Mouse (Mus musculus) heart, postnatal 0 days (tissue): ENCODE data around the gene Glrx2. TPM values are rescaled to one million over a fixed set of nuclear protein-coding genes. Genes with fewer than 3 reads are reported as not detected.

Experiments
- ATAC-seq: fragments of 200-750 bp; cut with Nextera tagmentation; 2 replicates; pipeline ENCODE4 v1.8.0; 2017; ENCODE audit warnings: low read depth, moderate number of reproducible peaks, moderate library complexity; ENCODE audit not compliant: insufficient read depth
- DNase-seq: peaks from one replicate; pipeline ENCODE4 v3.0.0-alpha.2; 2016; ENCODE audit warnings: low spot score
- H3K27ac ChIP-seq: fragments of 300-500 bp; sonication (generic); 2 replicates; pipeline ENCODE4 v1.5.1; 2014; ENCODE audit warnings: low read depth, mild to moderate bottlenecking
- H3K27me3 ChIP-seq: fragments of 300-500 bp; sonication (generic); 2 replicates; pipeline ENCODE4 v1.6.1; 2014; ENCODE audit warnings: low read length, mixed read lengths; ENCODE audit not compliant: control insufficient read depth, insufficient read depth
- H3K36me3 ChIP-seq: fragments of 300-500 bp; sonication (generic); replicated peaks from 2 replicates; pipeline ENCODE4 v1.6.1; 2014; ENCODE audit warnings: low read length, mixed read lengths; ENCODE audit not compliant: control insufficient read depth, insufficient read depth
- H3K4me1 ChIP-seq: fragments of 300-500 bp; sonication (generic); 2 replicates; pipeline ENCODE4 v1.6.1; 2014; ENCODE audit warnings: antibody characterized with exemption; ENCODE audit not compliant: control insufficient read depth, insufficient read depth
- H3K4me2 ChIP-seq: fragments of 300-500 bp; sonication (generic); 2 replicates; pipeline ENCODE4 v1.6.1; 2014; ENCODE audit warnings: low read depth, mild to moderate bottlenecking, low read length, moderate library complexity
- H3K4me3 ChIP-seq: fragments of 300-500 bp; sonication (generic); 2 replicates; pipeline ENCODE4 v1.5.1; 2014; ENCODE audit warnings: low read depth, low read length
- H3K9ac ChIP-seq: fragments of 300-500 bp; sonication (generic); replicated peaks from 2 replicates; pipeline ENCODE4 v1.6.1; 2014; ENCODE audit warnings: low read depth, low read length, mixed read lengths
- H3K9me3 ChIP-seq: fragments of 300-500 bp; sonication (generic); replicated peaks from 2 replicates; pipeline ENCODE4 v1.6.1; 2016; ENCODE audit warnings: low read length; ENCODE audit not compliant: control insufficient read depth
- CTCF ChIP-seq: IDR thresholded peaks from 2 replicates; pipeline ENCODE4 v1.5.1; 2016; ENCODE audit warnings: antibody characterized with exemption, control low read depth, low read depth
- EP300 ChIP-seq: IDR thresholded peaks from 2 replicates; pipeline ENCODE4 v1.6.1; 2016; ENCODE audit warnings: antibody characterized with exemption, low read depth
- whole genome bisulfite sequencing: fragments of 180-500 bp; shearing (Covaris S2); extraction: QIAGEN DNeasy Blood & Tissue Kit; methylation state at CpG from one replicate; pipeline ENCODE4 v1.1.7; 2014; 5-methylcytosine and 5-hydroxymethylcytosine counted together
- polyA plus RNA-seq: library from polyadenylated mRNA; unstranded; fragments of >200 nt; fragmentation: Nextera tagmentation; extraction: Ambion mirVana; gene quantifications from 2 replicates; pipeline ENCODE4 v1.2.1, GENCODE M21; 2015
- total RNA-seq: library from RNA; depleted of rRNA; stranded (reverse); fragments of >200 nt; gene quantifications from 2 replicates; pipeline ENCODE4 v1.2.3, GENCODE M21; 2014; ENCODE audit warnings: low replicate concordance

Glrx2 gene
- total and polyA plus RNA-seq, 2 experiments from 2014 or later, result 9.8 to 123 TPM

DNA sequence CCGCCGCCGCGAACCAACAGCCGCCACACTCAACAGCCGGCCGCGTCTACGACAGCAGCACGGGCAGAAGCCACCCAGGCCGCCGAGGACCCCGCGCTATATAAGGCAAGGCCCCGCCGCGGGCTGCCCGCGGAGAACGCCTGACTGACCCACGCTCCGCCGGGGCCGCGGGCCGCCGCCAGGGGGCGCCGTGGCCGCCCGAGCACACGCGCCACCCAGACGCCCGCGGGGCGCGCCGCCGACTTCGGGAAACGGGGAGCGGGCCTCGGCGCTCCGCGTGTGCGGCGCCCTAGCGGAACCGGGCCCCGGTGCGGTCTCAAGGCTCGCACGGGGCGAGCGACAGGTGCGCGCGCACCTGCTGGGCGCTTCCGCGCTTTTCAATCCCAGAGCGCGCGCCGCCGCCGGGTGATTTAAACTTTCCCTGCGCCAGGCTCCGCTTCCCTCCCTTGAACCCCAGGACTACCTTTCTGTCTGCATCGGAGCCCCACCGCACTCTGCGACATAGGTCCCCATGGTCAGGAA is 13.3 kb upstream of the Glrx2 start, which contains the start of gene Cdc73:
Gene Cdc73 (minus strand): TSS at position 153 of the 522 bp plus-strand sequence.
- Histone ChIP-seq H3K9ac (peak within 1 kb of the TSS; percentile 85), H3K27me3 (no peaks in the 10 kb centered on the region), H3K4me1 (peaks cover 15% of the 10 kb centered on the region; the same call in 1 of the 2 replicates), H3K27ac (peak within 1 kb of the TSS; percentile 93), H3K36me3 (peaks cover 7% of the 10 kb centered on the region; the same call in 1 of the 2 replicates), H3K4me2 (peak within 1 kb of the TSS; percentile 77), H3K9me3 (no peaks in the 10 kb centered on the region), H3K4me3 (peak within 1 kb of the TSS; percentile 84)
- peak; percentile 85 for DNase-seq
- peak; percentile 100 for ATAC-seq
- TF ChIP-seq CTCF (no peak; the same call in 1 of the 2 replicates), EP300 (no peak)
- WGBS, result 0% methylated on average over 46 of the region's 74 CpGs

DNA sequence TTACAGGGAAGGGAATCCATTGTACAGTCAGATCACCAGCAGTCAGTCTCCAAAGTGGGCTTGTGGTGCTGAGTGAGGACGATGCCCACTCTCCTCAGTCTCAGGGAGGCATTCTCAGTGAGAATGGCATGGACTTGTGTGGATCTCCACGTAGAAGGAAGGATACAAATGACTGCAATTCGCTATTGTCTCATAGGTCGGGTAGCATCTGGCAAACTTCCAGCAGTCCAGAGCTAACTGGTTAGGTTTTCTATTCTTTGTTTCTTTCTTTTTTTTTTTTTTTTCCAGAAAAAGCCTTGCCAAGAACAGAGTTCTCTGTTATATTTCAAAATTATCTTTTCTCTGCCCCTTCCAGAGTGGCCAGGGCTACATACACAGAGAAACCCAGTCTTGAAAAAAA is 9.1 kb upstream of the Glrx2 start:
- Histone ChIP-seq H3K27ac (no peak overlapping the region), H3K4me2 (no peak overlapping the region), H3K9ac (no peak overlapping the region), H3K27me3 (no peaks in the 10 kb centered on the region), H3K4me1 (no peaks in the 10 kb centered on the region), H3K4me3 (no peak overlapping the region), H3K9me3 (no peaks in the 10 kb centered on the region), H3K36me3 (no peaks in the 10 kb centered on the region)
- no peak for DNase-seq
- 56% methylated on average over 4 of the region's 4 CpGs for WGBS
- no peak for TF ChIP-seq EP300
- no peak for TF ChIP-seq CTCF
- no peak for ATAC-seq

DNA sequence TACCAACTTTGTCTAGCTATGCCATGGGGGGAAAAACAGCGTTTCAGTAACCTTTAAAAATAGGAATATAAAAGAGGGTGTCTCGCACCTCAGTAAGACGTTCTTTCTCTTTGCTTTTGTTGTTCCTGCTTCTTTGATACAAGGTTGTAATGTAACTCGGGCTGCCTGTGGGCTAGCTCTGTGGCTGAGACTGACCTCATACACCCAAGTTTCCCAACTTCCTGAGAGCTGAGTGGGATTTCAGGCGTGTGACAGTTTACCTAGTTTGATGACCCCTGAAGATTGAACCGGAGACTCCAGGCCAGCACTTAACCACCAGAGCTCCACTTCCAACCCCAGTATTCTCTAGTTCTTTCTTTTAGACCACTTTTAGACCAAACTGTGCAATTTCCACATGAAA is 7.8 kb upstream of the Glrx2 start:
- DNase-seq (no peak), ATAC-seq (no peak)
- Histone ChIP-seq H3K27me3 (no peaks in the 10 kb centered on the region), H3K9me3 (no peaks in the 10 kb centered on the region), H3K9ac (no peak overlapping the region), H3K27ac (no peak overlapping the region), H3K4me1 (no peaks in the 10 kb centered on the region), H3K4me2 (no peak overlapping the region), H3K4me3 (no peak overlapping the region), H3K36me3 (no peaks in the 10 kb centered on the region)
- no peak for TF ChIP-seq CTCF
- TF ChIP-seq EP300, result no peak
- 75% methylated on average over 6 of the region's 6 CpGs for WGBS

DNA sequence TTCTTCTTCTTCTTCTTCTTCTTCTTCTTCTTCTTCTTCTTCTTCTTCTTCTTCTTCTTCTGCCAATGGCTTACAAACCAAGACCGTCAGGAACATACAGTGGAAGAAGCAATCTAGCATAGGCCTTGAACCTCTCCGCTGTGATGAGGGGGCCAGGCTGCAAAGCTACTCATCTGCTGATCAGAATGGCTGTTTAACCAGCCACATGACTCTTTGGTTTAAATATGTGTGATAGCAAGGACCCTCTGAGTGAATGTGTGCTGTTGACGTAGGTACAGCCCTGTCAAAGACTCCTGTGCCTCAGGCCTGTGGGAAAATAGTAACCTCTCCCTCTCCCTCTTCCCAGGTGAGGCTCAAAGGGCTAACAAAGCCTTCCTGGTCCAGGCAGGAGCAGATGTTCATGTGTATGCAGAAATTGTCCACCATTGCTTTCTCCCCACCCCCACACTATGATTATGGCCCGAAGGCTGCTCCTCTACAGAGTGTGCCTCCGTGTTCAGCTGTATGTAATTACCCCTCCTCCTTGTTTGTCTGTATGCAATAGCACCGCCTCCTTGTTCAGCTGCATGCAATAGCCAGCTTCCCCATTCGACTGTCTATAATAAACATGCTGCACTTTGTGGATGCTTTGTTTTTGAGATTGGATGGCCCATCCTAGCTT is 6.0 kb upstream of the Glrx2 start:
- WGBS, result 69% methylated on average over 7 of the region's 7 CpGs
- no peak overlapping the region for H3K4me2 ChIP-seq
- no peak overlapping the region for H3K4me3 ChIP-seq
- TF ChIP-seq CTCF, result no peak
- TF ChIP-seq EP300, result no peak
- H3K36me3 ChIP-seq, result no peaks in the 10 kb centered on the region
- ATAC-seq (no peak), DNase-seq (no peak)
- H3K9ac ChIP-seq, result no peak overlapping the region
- H3K27ac ChIP-seq, result no peak overlapping the region
- no peaks in the 10 kb centered on the region for H3K4me1 ChIP-seq
- H3K9me3 ChIP-seq, result no peaks in the 10 kb centered on the region
- H3K27me3 ChIP-seq, result no peaks in the 10 kb centered on the region

DNA sequence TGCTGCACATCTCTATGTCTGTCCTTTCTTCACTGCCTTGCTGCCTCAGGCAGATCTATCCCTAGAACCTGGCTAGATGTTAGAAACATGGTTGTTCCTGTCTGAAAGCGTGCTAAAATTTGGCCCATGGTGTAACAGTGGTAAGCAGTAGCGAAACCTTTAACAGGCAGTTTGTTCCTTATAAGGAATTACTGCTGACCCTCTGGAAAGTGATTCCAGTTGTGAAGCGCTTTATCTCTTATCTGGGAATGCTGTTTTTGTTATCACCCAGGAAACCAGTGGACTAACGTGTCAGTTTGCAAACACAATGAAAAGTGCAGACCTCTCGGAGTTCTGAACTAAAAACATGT is 5.5 kb upstream of the Glrx2 start:
- WGBS, result 36% methylated on average over 5 of the region's 5 CpGs
- Histone ChIP-seq H3K27me3 (no peaks in the 10 kb centered on the region), H3K4me1 (no peaks in the 10 kb centered on the region), H3K4me3 (no peak overlapping the region), H3K9ac (no peak overlapping the region), H3K9me3 (no peaks in the 10 kb centered on the region), H3K36me3 (no peaks in the 10 kb centered on the region), H3K4me2 (no peak overlapping the region), H3K27ac (no peak overlapping the region)
- TF ChIP-seq EP300 (no peak), CTCF (no peak)
- no peak for DNase-seq
- no peak for ATAC-seq
